Mouse (Mus musculus) neural tube, embryonic 11.5 days (tissue): ENCODE data around the gene Iqgap1. TPM values are rescaled to one million over a fixed set of nuclear protein-coding genes. Genes with fewer than 3 reads are reported as not detected.

Experiments
- ATAC-seq: fragments of 200-750 bp; cut with Nextera tagmentation; 2 replicates; pipeline ENCODE4 v1.8.0; 2017; ENCODE audit warnings: moderate number of reproducible peaks, mild to moderate bottlenecking, moderate TSS enrichment, moderate library complexity; ENCODE audit not compliant: insufficient read depth, low FRiP score, low TSS enrichment
- DNase-seq: peaks from one replicate; pipeline ENCODE4 v3.0.0-alpha.2; 2015; ENCODE audit warnings: low spot score
- H3K27ac ChIP-seq: fragments of 300-500 bp; sonication (generic); 2 replicates; pipeline ENCODE4 v1.5.1; 2014; ENCODE audit warnings: low read depth, mild to moderate bottlenecking, low read length
- H3K27me3 ChIP-seq: fragments of 300-500 bp; sonication (generic); 2 replicates; pipeline ENCODE4 v1.6.1; 2014; ENCODE audit warnings: mild to moderate bottlenecking, low read length, mixed read lengths; ENCODE audit not compliant: control insufficient read depth, insufficient read depth
- H3K36me3 ChIP-seq: fragments of 300-500 bp; sonication (generic); 2 replicates; pipeline ENCODE4 v1.6.1; 2014; ENCODE audit warnings: mild to moderate bottlenecking, low read length, moderate library complexity, mixed read lengths; ENCODE audit not compliant: control insufficient read depth, insufficient read depth
- H3K4me1 ChIP-seq: fragments of 300-500 bp; sonication (generic); 2 replicates; pipeline ENCODE4 v1.6.1; 2014; ENCODE audit warnings: low read length, mixed read lengths; ENCODE audit not compliant: control insufficient read depth, insufficient read depth
- H3K4me2 ChIP-seq: fragments of 300-500 bp; sonication (generic); 2 replicates; pipeline ENCODE4 v1.6.1; 2014; ENCODE audit warnings: low read depth, mild to moderate bottlenecking, moderate library complexity
- H3K4me3 ChIP-seq: fragments of 300-500 bp; sonication (generic); 2 replicates; pipeline ENCODE4 v1.5.1; 2014; ENCODE audit warnings: low read depth, low read length
- H3K9ac ChIP-seq: fragments of 300-500 bp; sonication (generic); 2 replicates; pipeline ENCODE4 v1.6.1; 2014; ENCODE audit warnings: mild to moderate bottlenecking, low read length
- H3K9me3 ChIP-seq: fragments of 300-500 bp; sonication (generic); 2 replicates; pipeline ENCODE4 v1.6.1; 2016; ENCODE audit warnings: low read length; ENCODE audit not compliant: control insufficient read depth
- WGBS: fragments of 180-500 bp; shearing (Covaris S2); extraction: QIAGEN DNeasy Blood & Tissue Kit; methylation state at CpG from one replicate; pipeline ENCODE4 v1.1.7; 2014; 5-methylcytosine and 5-hydroxymethylcytosine counted together
- polyA plus RNA-seq: library from polyadenylated mRNA; unstranded; fragments of >200 nt; fragmentation: Nextera tagmentation; extraction: Ambion mirVana; gene quantifications from 2 replicates; pipeline ENCODE4 v1.2.1, GENCODE M21; 2014

The Iqgap1 gene
- polyA plus RNA-seq, 1 experiment from 2014 or later = 26.4 TPM

- H3K9me3 ChIP-seq = no peaks in the 10 kb centered on the region
- H3K4me3 ChIP-seq = peak overlapping the region; percentile 85
- DNase-seq = no peak
- under 1% methylated on average over 37 of the region's 37 CpGs for WGBS
- no peaks in the 10 kb centered on the region for H3K27me3 ChIP-seq
- peak overlapping the region; percentile 81 for H3K9ac ChIP-seq
- peak overlapping the region; percentile 90 for H3K4me2 ChIP-seq
- H3K36me3 ChIP-seq = peaks cover 5% of the 10 kb centered on the region; the same call in 1 of the 2 replicates
- H3K4me1 ChIP-seq = peaks cover 12% of the 10 kb centered on the region; the same call in 1 of the 2 replicates
- peak; percentile 86 for ATAC-seq
- H3K27ac ChIP-seq = peak overlapping the region; percentile 79
These were observed 23.2 kb downstream of the Iqgap1 start for GRCm38 (mm10) chr7:80802412-80803160.

- Histone ChIP-seq H3K4me2 (no peak overlapping the region), H3K36me3 (peaks cover 5% of the 10 kb centered on the region; the same call in 1 of the 2 replicates), H3K4me1 (peaks cover 12% of the 10 kb centered on the region; the same call in 1 of the 2 replicates), H3K27ac (no peak overlapping the region), H3K27me3 (no peaks in the 10 kb centered on the region), H3K9ac (no peak overlapping the region), H3K4me3 (no peak overlapping the region), H3K9me3 (no peaks in the 10 kb centered on the region)
- ATAC-seq = no peak
- WGBS = 87% methylated on average over 5 of the region's 5 CpGs
- no peak for DNase-seq
These were observed 26.5 kb downstream of the Iqgap1 start for GRCm38 (mm10) chr7:80799307-80799706.

GRCm38 (mm10) chr7:80796805-80797567 is 28.8 kb downstream of the Iqgap1 start:
- WGBS = 91% methylated on average over 15 of the region's 15 CpGs

GRCm38 (mm10) chr7:80796258-80796657 is 29.5 kb downstream of the Iqgap1 start:
- Histone ChIP-seq H3K36me3 (peaks cover 5% of the 10 kb centered on the region; the same call in 1 of the 2 replicates), H3K9ac (no peak overlapping the region), H3K27ac (no peak overlapping the region), H3K4me3 (no peak overlapping the region), H3K4me1 (no peaks in the 10 kb centered on the region), H3K27me3 (no peaks in the 10 kb centered on the region), H3K9me3 (0 out of 2 replicates have a peak, but pooled peaks cover 2% of the 10 kb centered on the region), H3K4me2 (no peak overlapping the region)
- 92% methylated on average over 6 of the region's 6 CpGs for WGBS
- ATAC-seq (no peak), DNase-seq (no peak)

More at GRCm38 (mm10) chr7:80796805-80797567, 28.8 kb downstream of the Iqgap1 start:
- peaks cover 5% of the 10 kb centered on the region; the same call in 1 of the 2 replicates for H3K36me3 ChIP-seq
- no peaks in the 10 kb centered on the region for H3K27me3 ChIP-seq
- no peak overlapping the region for H3K9ac ChIP-seq
- DNase-seq (no peak), ATAC-seq (no peak)
- no peak overlapping the region for H3K4me3 ChIP-seq
- peaks cover 4% of the 10 kb centered on the region; the same call in 1 of the 2 replicates for H3K4me1 ChIP-seq
- no peak overlapping the region for H3K4me2 ChIP-seq
- no peak overlapping the region for H3K27ac ChIP-seq
- 0 out of 2 replicates have a peak, but pooled peaks cover 2% of the 10 kb centered on the region for H3K9me3 ChIP-seq

- ATAC-seq (no peak), DNase-seq (no peak)
- 0 out of 2 replicates have a peak, but pooled peaks cover 2% of the 10 kb centered on the region for H3K9me3 ChIP-seq
- H3K27me3 ChIP-seq = no peaks in the 10 kb centered on the region
- H3K36me3 ChIP-seq = no peaks in the 10 kb centered on the region
- WGBS = 83% methylated on average over 5 of the region's 5 CpGs
- H3K4me2 ChIP-seq = no peak overlapping the region
- H3K27ac ChIP-seq = no peak overlapping the region
- H3K9ac ChIP-seq = no peak overlapping the region
- H3K4me3 ChIP-seq = no peak overlapping the region
- H3K4me1 ChIP-seq = no peaks in the 10 kb centered on the region
These were observed 36.2 kb downstream of the Iqgap1 start for GRCm38 (mm10) chr7:80789534-80789933.

GRCm38 (mm10) chr7:80789061-80789460 is 36.7 kb downstream of the Iqgap1 start:
- Histone ChIP-seq H3K4me3 (no peak overlapping the region), H3K27ac (no peak overlapping the region), H3K36me3 (no peaks in the 10 kb centered on the region), H3K4me2 (no peak overlapping the region), H3K9ac (no peak overlapping the region), H3K27me3 (no peaks in the 10 kb centered on the region), H3K4me1 (no peaks in the 10 kb centered on the region), H3K9me3 (0 out of 2 replicates have a peak, but pooled peaks cover 2% of the 10 kb centered on the region)
- WGBS = 54% methylated on average over 1 of the region's 1 CpGs
- DNase-seq (no peak), ATAC-seq (no peak)

- Histone ChIP-seq H3K27me3 (no peaks in the 10 kb centered on the region), H3K36me3 (no peaks in the 10 kb centered on the region), H3K27ac (no peak overlapping the region), H3K9me3 (no peaks in the 10 kb centered on the region), H3K9ac (no peak overlapping the region), H3K4me2 (no peak overlapping the region), H3K4me3 (no peak overlapping the region), H3K4me1 (no peaks in the 10 kb centered on the region)
- ATAC-seq (no peak), DNase-seq (no peak)
- WGBS = 90% methylated on average over 7 of the region's 7 CpGs
These were observed 37.8 kb downstream of the Iqgap1 start for GRCm38 (mm10) chr7:80788002-80788401.

- H3K4me1 ChIP-seq = no peaks in the 10 kb centered on the region
- H3K36me3 ChIP-seq = no peaks in the 10 kb centered on the region
- H3K4me3 ChIP-seq = no peak overlapping the region
- WGBS = 79% methylated on average over 6 of the region's 6 CpGs
- H3K27me3 ChIP-seq = no peaks in the 10 kb centered on the region
- H3K9me3 ChIP-seq = no peaks in the 10 kb centered on the region
- DNase-seq = no peak
- H3K4me2 ChIP-seq = no peak overlapping the region
- H3K27ac ChIP-seq = no peak overlapping the region
- no peak for ATAC-seq
- H3K9ac ChIP-seq = no peak overlapping the region
These were observed 39.0 kb downstream of the Iqgap1 start for GRCm38 (mm10) chr7:80786746-80787145.
